Mouse (Mus musculus) neural tube, postnatal 0 days (tissue): Measurements from ENCODE around the gene Actbl2. TPM values are rescaled to one million over a fixed set of nuclear protein-coding genes. Genes with fewer than 3 reads are reported as not detected.

ENCODE experiments used
- polyA plus RNA-seq: library from polyadenylated mRNA; unstranded; fragments of >200 nt; fragmentation: Nextera tagmentation; extraction: Ambion mirVana; gene quantifications from 2 replicates; pipeline ENCODE4 v1.2.1, GENCODE M21; 2015

The Actbl2 gene
- not detected in 2 replicates for polyA plus RNA-seq

GRCm38 (mm10) chr13:111254713-111255112, at the start of gene Actbl2:
Gene Actbl2 (plus strand): TSS chr13:111255013.

Other genes with a start within 250 kb of the Actbl2 start
- gene Gpbp1, start 235.1 kb downstream of the Actbl2 start, polyA plus RNA-seq: 52.8 and 58.8 TPM in 2 replicates